Comparison of ENCODE assay signal across 8 mouse cellular contexts in the genomic region with DNA sequence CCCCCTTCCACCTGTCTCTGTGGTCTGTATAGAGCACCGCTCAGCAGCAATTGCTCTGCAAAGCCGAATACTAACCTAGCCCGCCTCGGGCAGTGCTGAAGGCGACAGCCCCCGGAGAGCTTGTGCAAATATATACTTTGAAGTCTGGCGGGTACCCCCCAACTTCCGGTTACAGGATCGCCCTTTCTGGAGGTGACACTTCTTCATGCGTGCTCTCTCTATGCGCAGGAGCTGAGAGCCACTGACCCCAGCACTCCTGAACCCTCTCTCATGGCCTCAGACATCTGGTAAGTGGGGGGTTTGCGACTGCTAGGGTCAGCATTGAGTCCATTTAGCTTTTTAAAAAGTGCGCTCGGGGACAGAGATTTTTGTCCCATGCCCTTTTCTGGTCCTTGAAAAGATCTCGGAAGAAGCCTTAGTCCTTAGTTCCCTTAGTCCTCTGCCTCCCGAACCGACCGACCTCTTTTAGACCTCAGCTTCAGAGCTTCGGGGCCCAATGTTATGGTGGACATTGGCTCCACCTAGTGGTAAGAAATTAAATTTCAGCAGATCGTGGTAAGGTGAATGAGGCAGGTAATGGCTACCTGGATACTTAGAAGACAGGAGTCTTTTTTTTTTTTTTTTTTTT. TPM values are rescaled to one million over a fixed set of nuclear protein-coding genes. Genes with fewer than 3 reads are reported as not detected.
DNase-seq lines count a peak whose midpoint lies in the region; ATAC-seq and TF ChIP-seq lines count a peak whose summit lies in the region.

No protein-coding gene starts in this region.

- H3K36me3 ChIP-seq in intestine, embryonic 16.5 days (ENCODE audit: control insufficient read depth, insufficient read depth, low read length) = no peaks in the 10 kb centered on the region
- no peaks in the 10 kb centered on the region for H3K36me3 ChIP-seq in limb, embryonic 11.5 days (ENCODE audit: control insufficient read depth, insufficient read depth, low read length)
- H3K36me3 ChIP-seq in midbrain, embryonic 12.5 days = no peaks in the 10 kb centered on the region

- DNase-seq in gastrocnemius, adult 2 months = peak; percentile 50
- DNase-seq in gastrocnemius, postnatal 10 days = no peak
- peak; percentile 88 for DNase-seq in cerebellum, adult 9-11 months
- peak; percentile 72 for DNase-seq in limb, embryonic 11.5 days (ENCODE audit: low spot score)
- peak; percentile 53 to 72 for DNase-seq in spleen, postnatal 36 days (ENCODE audit: low spot score in 2 of 2)

- peak overlapping the region; percentile 48 for H3K4me3 ChIP-seq in gastrocnemius, adult 2 months
- H3K4me3 ChIP-seq in intestine, embryonic 16.5 days (ENCODE audit: low read length) = peak overlapping the region; percentile 37
- H3K4me3 ChIP-seq in limb, embryonic 11.5 days (ENCODE audit: low read depth, low read length) = no peak overlapping the region
- H3K4me3 ChIP-seq in midbrain, embryonic 12.5 days = peak overlapping the region; percentile 24

- peak overlapping the region; percentile 61 for H3K4me2 ChIP-seq in intestine, embryonic 16.5 days (ENCODE audit: low read depth, low read length)
- H3K4me2 ChIP-seq in limb, embryonic 11.5 days (ENCODE audit: low read depth, severe bottlenecking) = peak overlapping the region; percentile 42
- peak overlapping the region; percentile 52 for H3K4me2 ChIP-seq in midbrain, embryonic 12.5 days (replicated peaks)

- TF ChIP-seq CTCF in gastrocnemius, adult 2 months (IDR thresholded peaks at IDR 0.05) = peak; percentile 77

- H3K9me3 ChIP-seq in intestine, embryonic 16.5 days (ENCODE audit: control insufficient read depth, low read length) = no peaks in the 10 kb centered on the region
- no peaks in the 10 kb centered on the region for H3K9me3 ChIP-seq in limb, embryonic 11.5 days (ENCODE audit: control insufficient read depth, low read length)
- no peaks in the 10 kb centered on the region for H3K9me3 ChIP-seq in midbrain, embryonic 12.5 days

- 1% methylated on average over 20 of the region's 20 CpGs for WGBS in intestine, embryonic 16.5 days
- under 1% methylated on average over 20 of the region's 20 CpGs for WGBS in limb, embryonic 11.5 days
- WGBS in midbrain, embryonic 12.5 days = under 1% methylated on average over 20 of the region's 20 CpGs

- peak; percentile 77 for ATAC-seq in granulocyte monocyte progenitor cell, adult 5-6 weeks (replicated peaks; ENCODE audit: poor library complexity, severe bottlenecking)
- ATAC-seq in intestine, embryonic 16.5 days = peak; percentile 92
- no peak for ATAC-seq in limb, embryonic 11.5 days (ENCODE audit: insufficient number of reproducible peaks, low FRiP score, low TSS enrichment, low read depth)
- ATAC-seq in midbrain, embryonic 12.5 days (ENCODE audit: low FRiP score, low read depth) = peak; percentile 88

- H3K27ac ChIP-seq in gastrocnemius, adult 2 months = no peak overlapping the region
- no peak overlapping the region for H3K27ac ChIP-seq in intestine, embryonic 16.5 days (ENCODE audit: low read length)
- no peak overlapping the region for H3K27ac ChIP-seq in limb, embryonic 11.5 days (replicated peaks; ENCODE audit: low read depth, low read length)
- H3K27ac ChIP-seq in midbrain, embryonic 12.5 days (replicated peaks) = no peak overlapping the region

- H3K9ac ChIP-seq in intestine, embryonic 16.5 days (ENCODE audit: low read depth, low read length) = peak overlapping the region; percentile 53
- no peak overlapping the region for H3K9ac ChIP-seq in limb, embryonic 11.5 days (ENCODE audit: low read length)
- H3K9ac ChIP-seq in midbrain, embryonic 12.5 days (replicated peaks) = peak overlapping the region; percentile 32

- H3K4me1 ChIP-seq in intestine, embryonic 16.5 days (ENCODE audit: control insufficient read depth, insufficient read depth, low read length) = peaks cover 5% of the 10 kb centered on the region; the same call in 1 of the 2 replicates
- peaks cover 17% of the 10 kb centered on the region for H3K4me1 ChIP-seq in limb, embryonic 11.5 days (ENCODE audit: control insufficient read depth, insufficient read depth, low read length)
- H3K4me1 ChIP-seq in midbrain, embryonic 12.5 days = peaks cover 8% of the 10 kb centered on the region

- intact Hi-C loops in gastrocnemius, adult 2 months (cut with DNase I) = loop anchor here (1.0 kb wide), 1 partner anchor 136 kb away; no protein-coding TSS in a partner anchor

- peaks cover 2% of the 10 kb centered on the region; the same call in 1 of the 2 replicates for H3K27me3 ChIP-seq in intestine, embryonic 16.5 days (replicated peaks; ENCODE audit: control insufficient read depth, insufficient read depth, low read length)
- H3K27me3 ChIP-seq in limb, embryonic 11.5 days (ENCODE audit: control insufficient read depth, insufficient read depth, low read length) = peaks cover 6% of the 10 kb centered on the region; the same call in 1 of the 2 replicates
- H3K27me3 ChIP-seq in midbrain, embryonic 12.5 days = peaks cover 41% of the 10 kb centered on the region

RNA-seq across cellular contexts. Expression of gene Cyp11a1, which starts 8.1 kb away (rescaled TPM):
- total RNA-seq in gastrocnemius, adult 2 months (2021) = under 1 TPM in 1 of 2 experiments, not detected in 1; 0.10 TPM
- total RNA-seq in gastrocnemius, postnatal 10 days (2021) = 1 to 10 TPM; 1.2 to 1.6 TPM
- total RNA-seq in granulocyte monocyte progenitor cell, adult 5-6 weeks (2014; fragmentation: Nextera tagmentation) = 0.58 and 7.0 TPM in 2 replicates
- 0.52 and 1.2 TPM in 2 replicates for total RNA-seq in granulocyte monocyte progenitor cell, adult 5-6 weeks (2017)
- polyA plus RNA-seq in intestine, embryonic 16.5 days (2015; fragmentation: Nextera tagmentation; extraction: Ambion mirVana) = 6.4 and 22.4 TPM in 2 replicates
- polyA plus RNA-seq in limb, embryonic 11.5 days (2014; fragmentation: Nextera tagmentation; extraction: Ambion mirVana) = 0.12 TPM in 1 of 2 replicates, not detected in the other
- polyA plus RNA-seq in midbrain, embryonic 12.5 days (2016; fragmentation: Nextera tagmentation; extraction: Ambion mirVana) = 0.42 TPM in 1 of 2 replicates, not detected in the other

RNA-seq across cellular contexts. Expression of gene Sema7a, which starts 58.2 kb away (rescaled TPM):
- 10 to 100 TPM in 1 of 2 experiments, 1 to 10 TPM in 1; 9.0 to 14.4 TPM for total RNA-seq in gastrocnemius, adult 2 months (2021)
- 10 to 100 TPM; 15.7 to 18.5 TPM for total RNA-seq in gastrocnemius, postnatal 10 days (2021)
- total RNA-seq in granulocyte monocyte progenitor cell, adult 5-6 weeks (2014; fragmentation: Nextera tagmentation) = 0.51 TPM in 1 of 2 replicates, not detected in the other
- 0.26 TPM in 1 of 2 replicates, not detected in the other for total RNA-seq in granulocyte monocyte progenitor cell, adult 5-6 weeks (2017)
- 0.54 and 0.72 TPM in 2 replicates for polyA plus RNA-seq in intestine, embryonic 16.5 days (2015; fragmentation: Nextera tagmentation; extraction: Ambion mirVana)
- polyA plus RNA-seq in limb, embryonic 11.5 days (2014; fragmentation: Nextera tagmentation; extraction: Ambion mirVana) = 0.35 and 1.4 TPM in 2 replicates
- polyA plus RNA-seq in midbrain, embryonic 12.5 days (2016; fragmentation: Nextera tagmentation; extraction: Ambion mirVana) = 0.64 and 1.0 TPM in 2 replicates

Comparison
In these comparisons a context has a peak if more than half of its experiments do, and no peak if none do; other contexts are left out.
1. RNA of gene Sema7a, which starts 58.2 kb away (total RNA-seq): 15.7 to 18.5 TPM in gastrocnemius, postnatal 10 days and 9.0 to 14.4 TPM in gastrocnemius, adult 2 months; 0.26 to 0.51 TPM in granulocyte monocyte progenitor cell, adult 5-6 weeks; every median in the first group is over 4 times any median in the second.
2. Peak in every context shown above with its lines, with median percentiles within 50 percentile points of each other: H3K4me2 ChIP-seq.